Mouse (Mus musculus): ENCODE measurements around the gene Lrrc4. TPM values are rescaled to one million over a fixed set of nuclear protein-coding genes. Genes with fewer than 3 reads are reported as not detected.

Lrrc4 gene
- polyA plus RNA-seq, 1 experiment from 2014 or later, result 1.6 TPM

GRCm38 (mm10) chr6:28848285-28848794, 16.8 kb upstream of the Lrrc4 start:
- WGBS, result 39% methylated on average over 6 of the region's 6 CpGs
- no peaks in the 10 kb centered on the region for H3K36me3 ChIP-seq (ENCODE audit: insufficient read depth, low read length)
- ATAC-seq (ENCODE audit: low FRiP score, low TSS enrichment), result 0 out of 2 replicates have a peak, but pooled peaks have one; percentile 21
- no peaks in the 10 kb centered on the region for H3K9me3 ChIP-seq (ENCODE audit: low read length)
- no peak overlapping the region for H3K4me2 ChIP-seq (replicated peaks; ENCODE audit: low read depth, low read length)
- peak overlapping the region; percentile 32 for H3K27ac ChIP-seq (ENCODE audit: low read length)
- H3K27me3 ChIP-seq (ENCODE audit: insufficient read depth, low read length), result no peaks in the 10 kb centered on the region
- H3K4me1 ChIP-seq (ENCODE audit: insufficient read depth, low read length), result peaks cover 34% of the 10 kb centered on the region
- no peak overlapping the region for H3K4me3 ChIP-seq (ENCODE audit: low read length)
- H3K9ac ChIP-seq (replicated peaks; ENCODE audit: low read length), result peak overlapping the region; percentile 40; the same call in 1 of the 2 replicates

- no peak for ATAC-seq (ENCODE audit: low FRiP score, low TSS enrichment)
- H3K27ac ChIP-seq (ENCODE audit: low read length), result no peak overlapping the region; the same call in 1 of the 2 replicates
- H3K4me3 ChIP-seq (ENCODE audit: low read length), result no peak overlapping the region
- 50% methylated on average over 6 of the region's 6 CpGs for WGBS
- peaks cover 34% of the 10 kb centered on the region for H3K4me1 ChIP-seq (ENCODE audit: insufficient read depth, low read length)
- H3K9me3 ChIP-seq (ENCODE audit: low read length), result no peaks in the 10 kb centered on the region
- no peaks in the 10 kb centered on the region for H3K36me3 ChIP-seq (ENCODE audit: insufficient read depth, low read length)
- H3K4me2 ChIP-seq (replicated peaks; ENCODE audit: low read depth, low read length), result no peak overlapping the region
- no peaks in the 10 kb centered on the region for H3K27me3 ChIP-seq (ENCODE audit: insufficient read depth, low read length)
- H3K9ac ChIP-seq (replicated peaks; ENCODE audit: low read length), result peak overlapping the region; percentile 40; the same call in 1 of the 2 replicates
Observed at GRCm38 (mm10) chr6:28847616-28848015, 16.1 kb upstream of the Lrrc4 start.

GRCm38 (mm10) chr6:28845610-28846009, 14.1 kb upstream of the Lrrc4 start:
- H3K9me3 ChIP-seq (ENCODE audit: low read length), result no peaks in the 10 kb centered on the region
- 0 out of 2 replicates have a peak, but pooled peaks have one; percentile 17 for ATAC-seq (ENCODE audit: low FRiP score, low TSS enrichment)
- no peak overlapping the region for H3K4me2 ChIP-seq (replicated peaks; ENCODE audit: low read depth, low read length)
- H3K9ac ChIP-seq (replicated peaks; ENCODE audit: low read length), result peak overlapping the region; percentile 31; the same call in 1 of the 2 replicates
- no peaks in the 10 kb centered on the region for H3K27me3 ChIP-seq (ENCODE audit: insufficient read depth, low read length)
- no peak overlapping the region for H3K4me3 ChIP-seq (ENCODE audit: low read length)
- 32% methylated on average over 4 of the region's 4 CpGs for WGBS
- H3K27ac ChIP-seq (ENCODE audit: low read length), result no peak overlapping the region
- H3K4me1 ChIP-seq (ENCODE audit: insufficient read depth, low read length), result peaks cover 34% of the 10 kb centered on the region
- H3K36me3 ChIP-seq (ENCODE audit: insufficient read depth, low read length), result no peaks in the 10 kb centered on the region

GRCm38 (mm10) chr6:28842375-28843276, 11.1 kb upstream of the Lrrc4 start:
- no peak overlapping the region for H3K4me2 ChIP-seq (replicated peaks; ENCODE audit: low read depth, low read length)
- ATAC-seq (ENCODE audit: low FRiP score, low TSS enrichment), result no peak
- no peaks in the 10 kb centered on the region for H3K9me3 ChIP-seq (ENCODE audit: low read length)
- H3K36me3 ChIP-seq (ENCODE audit: insufficient read depth, low read length), result no peaks in the 10 kb centered on the region
- H3K9ac ChIP-seq (replicated peaks; ENCODE audit: low read length), result no peak overlapping the region
- no peaks in the 10 kb centered on the region for H3K27me3 ChIP-seq (ENCODE audit: insufficient read depth, low read length)
- no peak overlapping the region for H3K27ac ChIP-seq (ENCODE audit: low read length)
- peaks cover 15% of the 10 kb centered on the region for H3K4me1 ChIP-seq (ENCODE audit: insufficient read depth, low read length)
- no peak overlapping the region for H3K4me3 ChIP-seq (ENCODE audit: low read length)
- WGBS, result 84% methylated on average over 4 of the region's 4 CpGs

GRCm38 (mm10) chr6:28841569-28841968, 10.0 kb upstream of the Lrrc4 start:
- Histone ChIP-seq H3K9me3 (ENCODE audit: low read length) (no peaks in the 10 kb centered on the region), H3K4me1 (ENCODE audit: insufficient read depth, low read length) (peaks cover 10% of the 10 kb centered on the region), H3K9ac (replicated peaks; ENCODE audit: low read length) (no peak overlapping the region), H3K27ac (ENCODE audit: low read length) (no peak overlapping the region), H3K4me2 (replicated peaks; ENCODE audit: low read depth, low read length) (no peak overlapping the region), H3K4me3 (ENCODE audit: low read length) (no peak overlapping the region), H3K27me3 (ENCODE audit: insufficient read depth, low read length) (no peaks in the 10 kb centered on the region), H3K36me3 (ENCODE audit: insufficient read depth, low read length) (no peaks in the 10 kb centered on the region)
- WGBS, result 81% methylated on average over 3 of the region's 3 CpGs
- no peak for ATAC-seq (ENCODE audit: low FRiP score, low TSS enrichment)

GRCm38 (mm10) chr6:28836600-28836999, 5.1 kb upstream of the Lrrc4 start:
- Histone ChIP-seq H3K36me3 (ENCODE audit: insufficient read depth, low read length) (no peaks in the 10 kb centered on the region), H3K27me3 (ENCODE audit: insufficient read depth, low read length) (no peaks in the 10 kb centered on the region), H3K27ac (ENCODE audit: low read length) (no peak overlapping the region), H3K9me3 (ENCODE audit: low read length) (no peaks in the 10 kb centered on the region), H3K9ac (replicated peaks; ENCODE audit: low read length) (no peak overlapping the region), H3K4me1 (ENCODE audit: insufficient read depth, low read length) (peaks cover 13% of the 10 kb centered on the region), H3K4me3 (ENCODE audit: low read length) (no peak overlapping the region), H3K4me2 (replicated peaks; ENCODE audit: low read depth, low read length) (no peak overlapping the region)
- ATAC-seq (ENCODE audit: low FRiP score, low TSS enrichment), result no peak

GRCm38 (mm10) chr6:28834046-28834445, 2.5 kb upstream of the Lrrc4 start:
- H3K4me2 ChIP-seq (replicated peaks; ENCODE audit: low read depth, low read length), result peak overlapping the region; percentile 98
- H3K4me1 ChIP-seq (ENCODE audit: insufficient read depth, low read length), result peaks cover 13% of the 10 kb centered on the region
- peaks cover 5% of the 10 kb centered on the region; the same call in 1 of the 2 replicates for H3K27me3 ChIP-seq (ENCODE audit: insufficient read depth, low read length)
- no peaks in the 10 kb centered on the region for H3K36me3 ChIP-seq (ENCODE audit: insufficient read depth, low read length)
- H3K9me3 ChIP-seq (ENCODE audit: low read length), result no peaks in the 10 kb centered on the region
- 74% methylated on average over 2 of the region's 2 CpGs for WGBS
- ATAC-seq (ENCODE audit: low FRiP score, low TSS enrichment), result no peak
- no peak overlapping the region for H3K9ac ChIP-seq (replicated peaks; ENCODE audit: low read length)
- no peak overlapping the region for H3K4me3 ChIP-seq (ENCODE audit: low read length)
- no peak overlapping the region for H3K27ac ChIP-seq (ENCODE audit: low read length)

GRCm38 (mm10) chr6:28833380-28833822, 1.9 kb upstream of the Lrrc4 start:
- no peaks in the 10 kb centered on the region for H3K9me3 ChIP-seq (ENCODE audit: low read length)
- peak overlapping the region; percentile 98 for H3K4me2 ChIP-seq (replicated peaks; ENCODE audit: low read depth, low read length)
- no peaks in the 10 kb centered on the region for H3K36me3 ChIP-seq (ENCODE audit: insufficient read depth, low read length)
- H3K4me1 ChIP-seq (ENCODE audit: insufficient read depth, low read length), result peaks cover 16% of the 10 kb centered on the region
- H3K27ac ChIP-seq (ENCODE audit: low read length), result no peak overlapping the region
- peak overlapping the region; percentile 67 for H3K4me3 ChIP-seq (ENCODE audit: low read length)
- H3K27me3 ChIP-seq (ENCODE audit: insufficient read depth, low read length), result peaks cover 5% of the 10 kb centered on the region; the same call in 1 of the 2 replicates
- WGBS, result 1% methylated on average over 33 of the region's 43 CpGs
- peak; percentile 77 for ATAC-seq (ENCODE audit: low FRiP score, low TSS enrichment)
- H3K9ac ChIP-seq (replicated peaks; ENCODE audit: low read length), result peak overlapping the region; percentile 77

- Histone ChIP-seq H3K9ac (replicated peaks; ENCODE audit: low read length) (peak overlapping the region; percentile 77), H3K4me3 (ENCODE audit: low read length) (peak overlapping the region; percentile 67), H3K27me3 (ENCODE audit: insufficient read depth, low read length) (peaks cover 5% of the 10 kb centered on the region; the same call in 1 of the 2 replicates), H3K4me2 (replicated peaks; ENCODE audit: low read depth, low read length) (peak overlapping the region; percentile 98), H3K27ac (ENCODE audit: low read length) (no peak overlapping the region), H3K9me3 (ENCODE audit: low read length) (no peaks in the 10 kb centered on the region), H3K36me3 (ENCODE audit: insufficient read depth, low read length) (no peaks in the 10 kb centered on the region), H3K4me1 (ENCODE audit: insufficient read depth, low read length) (peaks cover 19% of the 10 kb centered on the region)
- WGBS, result under 1% methylated on average over 57 of the region's 58 CpGs
- ATAC-seq (ENCODE audit: low FRiP score, low TSS enrichment), result peak; percentile 69; the same call in 1 of the 2 replicates
Observed at GRCm38 (mm10) chr6:28832751-28833291, 1.3 kb upstream of the Lrrc4 start.

Measured in kidney, embryonic 16.5 days (tissue).